Mouse (Mus musculus) CH12.LX (cell line): ENCODE data around the gene Gtf2a2.

ENCODE experiments used
- CTCF ChIP-seq, 2 experiments: IDR thresholded peaks in 1 of 2; conservative IDR thresholded peaks in 1 of 2; 2 replicates each; pipeline ENCODE4 v1.5.1; 2011 to 2012; ENCODE audit warnings: low read depth in 2 of 2, low read length in 2 of 2, improper control_type of control experiment in 1 of 2, inconsistent platforms in 1 of 2, mild to moderate bottlenecking in 1 of 2, moderate library complexity in 1 of 2
- MAX ChIP-seq: IDR thresholded peaks from 2 replicates; pipeline ENCODE4 v1.6.1; 2011; ENCODE audit warnings: low read length, improper control_type of control experiment
- POLR2A ChIP-seq: IDR thresholded peaks from 2 replicates; pipeline ENCODE4 v1.6.1; 2011; ENCODE audit warnings: low read depth, mild to moderate bottlenecking, improper control_type of control experiment, low read length
- RCOR1 ChIP-seq: conservative IDR thresholded peaks from 2 replicates; pipeline ENCODE4 v1.6.1; 2012; ENCODE audit warnings: low read depth, mild to moderate bottlenecking, inconsistent platforms, low read length, improper control_type of control experiment
- USF1 ChIP-seq: IDR thresholded peaks from 2 replicates; pipeline ENCODE4 v1.6.1; 2014; ENCODE audit warnings: low read depth, mild to moderate bottlenecking, inconsistent platforms, low read length, improper control_type of control experiment
- ZC3H11A ChIP-seq: IDR thresholded peaks from 2 replicates; pipeline ENCODE4 v1.6.1; 2012; ENCODE audit warnings: low read depth, mild to moderate bottlenecking, inconsistent platforms, low read length, improper control_type of control experiment

- TF ChIP-seq USF1 (no peak), CTCF (conservative IDR thresholded peaks at IDR 0.05 in 1 of 2, IDR thresholded peaks at IDR 0.05 in 1 of 2; ENCODE audit: low read depth in 2 of 2, low read length in 2 of 2) (no peak), MAX (no peak), POLR2A (no peak), RCOR1 (no peak), ZC3H11A (no peak)
These were observed 25.6 kb downstream of the Gtf2a2 start, which contains the start of gene Gcnt3 for GRCm38 (mm10) chr9:70037988-70038387.
